In the genomic region with DNA sequence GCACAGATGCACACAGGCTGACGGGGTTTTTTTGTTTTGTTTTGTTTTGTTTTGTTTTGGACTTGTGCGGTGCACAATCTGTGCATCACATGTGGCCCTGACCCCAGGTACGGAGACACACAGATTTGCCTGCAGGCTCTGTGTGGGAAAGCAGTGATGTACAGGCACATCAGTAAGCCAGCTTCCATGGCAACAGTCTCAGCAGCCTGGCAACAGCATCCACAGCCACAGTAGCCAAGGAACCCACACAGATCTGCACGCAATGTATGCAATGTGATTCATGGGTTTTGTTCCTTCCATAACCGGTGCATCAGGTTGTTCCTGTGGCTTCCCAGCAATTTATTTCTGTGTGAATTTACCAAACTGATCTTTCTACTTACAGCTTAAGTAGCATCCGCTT, we compare ENCODE assay signal across 15 mouse cellular contexts. TPM values are rescaled to one million over a fixed set of nuclear protein-coding genes. Genes with fewer than 3 reads are reported as not detected.
DNase-seq lines count a peak whose midpoint lies in the region; ATAC-seq and TF ChIP-seq lines count a peak whose summit lies in the region.
"Had no signal": no experiment of that assay in that cellular context is flagged by ENCODE, and none has a peak within 500 bp of the region (broad histone marks: within the 10 kb centered on the region; RNA-seq: fewer than 3 reads in every experiment).

No protein-coding gene starts in this region.

- H3K27me3 ChIP-seq in forebrain, embryonic 14.5 days (replicated peaks; ENCODE audit: control insufficient read depth, insufficient read depth, low read length): no peaks in the 10 kb centered on the region; the same call in 1 of the 2 replicates
- peaks cover 2% of the 10 kb centered on the region; the same call in 1 of the 2 replicates for H3K27me3 ChIP-seq in forebrain, embryonic 11.5 days (ENCODE audit: control insufficient read depth, insufficient read depth, low read length)
- no peaks in the 10 kb centered on the region for H3K27me3 ChIP-seq in hindbrain, embryonic 14.5 days (ENCODE audit: control insufficient read depth, insufficient read depth, low read length)
- peaks cover 38% of the 10 kb centered on the region for H3K27me3 ChIP-seq in liver, embryonic 12.5 days (replicated peaks)

- WGBS in forebrain, embryonic 14.5 days: 63% methylated on average over 6 of the region's 6 CpGs
- 76% methylated on average over 6 of the region's 6 CpGs for WGBS in forebrain, embryonic 11.5 days
- 37% methylated on average over 6 of the region's 6 CpGs for WGBS in hindbrain, embryonic 14.5 days
- 71% methylated on average over 6 of the region's 6 CpGs for WGBS in liver, embryonic 12.5 days (ENCODE audit: insufficient replicate concordance)

- H3K36me3 ChIP-seq in forebrain, embryonic 14.5 days (ENCODE audit: control insufficient read depth, insufficient read depth, low read length): no peaks in the 10 kb centered on the region
- H3K36me3 ChIP-seq in forebrain, embryonic 11.5 days (ENCODE audit: control insufficient read depth, insufficient read depth, low read length): no peaks in the 10 kb centered on the region
- no peaks in the 10 kb centered on the region for H3K36me3 ChIP-seq in hindbrain, embryonic 14.5 days (replicated peaks; ENCODE audit: control insufficient read depth, insufficient read depth)
- no peaks in the 10 kb centered on the region for H3K36me3 ChIP-seq in liver, embryonic 12.5 days
- H3K36me3 ChIP-seq: embryonic facial prominence, embryonic 12.5 days; liver, embryonic 13.5 days had no signal

- H3K4me1 ChIP-seq in forebrain, embryonic 14.5 days (ENCODE audit: control insufficient read depth, insufficient read depth, low read length): peaks cover 5% of the 10 kb centered on the region
- H3K4me1 ChIP-seq in forebrain, embryonic 11.5 days (replicated peaks; ENCODE audit: control insufficient read depth, insufficient read depth, low read length): no peaks in the 10 kb centered on the region
- H3K4me1 ChIP-seq in hindbrain, embryonic 14.5 days (replicated peaks; ENCODE audit: control insufficient read depth, insufficient read depth, low read length): peaks cover 25% of the 10 kb centered on the region
- H3K4me1 ChIP-seq in liver, embryonic 12.5 days: no peaks in the 10 kb centered on the region

- H3K4me3 ChIP-seq in forebrain, embryonic 14.5 days (ENCODE audit: low read depth, low read length): no peak overlapping the region
- H3K4me3 ChIP-seq in forebrain, embryonic 11.5 days (ENCODE audit: low read depth, low read length): no peak overlapping the region
- H3K4me3 ChIP-seq in hindbrain, embryonic 14.5 days (replicated peaks; ENCODE audit: low read length): no peak overlapping the region
- H3K4me3 ChIP-seq in left cerebral cortex, adult 2 months: no peak overlapping the region
- no peak overlapping the region for H3K4me3 ChIP-seq in liver, embryonic 12.5 days
- H3K4me3 ChIP-seq: embryonic facial prominence, embryonic 12.5 days; liver, embryonic 13.5 days had no signal

- H3K9ac ChIP-seq in forebrain, embryonic 14.5 days (ENCODE audit: low read length): no peak overlapping the region
- H3K9ac ChIP-seq in forebrain, embryonic 11.5 days (ENCODE audit: low read length): no peak overlapping the region
- no peak overlapping the region for H3K9ac ChIP-seq in hindbrain, embryonic 14.5 days
- no peak overlapping the region for H3K9ac ChIP-seq in liver, embryonic 12.5 days
- H3K9ac ChIP-seq: embryonic facial prominence, embryonic 12.5 days; liver, embryonic 13.5 days had no signal

- intact Hi-C loops in left cerebral cortex, adult 2 months (cut with DNase I): loop anchor here (2.0 to 5.0 kb wide), 7 partner anchors 111 to 1294 kb away; a partner anchor contains a TSS

- H3K9me3 ChIP-seq in forebrain, embryonic 14.5 days (replicated peaks; ENCODE audit: control insufficient read depth, low read length): no peaks in the 10 kb centered on the region
- H3K9me3 ChIP-seq in forebrain, embryonic 11.5 days (ENCODE audit: control insufficient read depth, low read length): no peaks in the 10 kb centered on the region
- no peaks in the 10 kb centered on the region for H3K9me3 ChIP-seq in hindbrain, embryonic 14.5 days (ENCODE audit: control insufficient read depth, low read length)
- no peaks in the 10 kb centered on the region for H3K9me3 ChIP-seq in liver, embryonic 12.5 days (replicated peaks)
- H3K9me3 ChIP-seq: embryonic facial prominence, embryonic 12.5 days; liver, embryonic 13.5 days had no signal

- no peak overlapping the region for H3K4me2 ChIP-seq in forebrain, embryonic 14.5 days (ENCODE audit: low read length)
- no peak overlapping the region for H3K4me2 ChIP-seq in forebrain, embryonic 11.5 days (ENCODE audit: low read depth, low read length, severe bottlenecking)
- H3K4me2 ChIP-seq in hindbrain, embryonic 14.5 days (replicated peaks): no peak overlapping the region
- no peak overlapping the region for H3K4me2 ChIP-seq in liver, embryonic 12.5 days
- H3K4me2 ChIP-seq: embryonic facial prominence, embryonic 12.5 days; liver, embryonic 13.5 days had no signal

- no peak for TF ChIP-seq CTCF in left cerebral cortex, adult 2 months (IDR thresholded peaks at IDR 0.05)

- ATAC-seq in forebrain, embryonic 14.5 days: peak; percentile 43; the same call in 1 of the 2 replicates
- no peak for ATAC-seq in forebrain, embryonic 11.5 days (replicated peaks; ENCODE audit: low FRiP score)
- ATAC-seq in hindbrain, embryonic 14.5 days (ENCODE audit: low FRiP score): no peak
- no peak for ATAC-seq in liver, embryonic 12.5 days
- ATAC-seq in granulocyte monocyte progenitor cell, adult 5-6 weeks (replicated peaks; ENCODE audit: poor library complexity, severe bottlenecking): no peak

- DNase-seq in forebrain, embryonic 14.5 days (ENCODE audit: low spot score): peak; percentile 76
- DNase-seq in forebrain, embryonic 11.5 days (ENCODE audit: low spot score): no peak
- peak; percentile 56 for DNase-seq in hindbrain, embryonic 14.5 days (ENCODE audit: low spot score)
- peak; percentile 72 for DNase-seq in left cerebral cortex, adult 2 months (ENCODE audit: extremely low spot score in 1 of 2, low spot score in 2 of 2)
- DNase-seq in right cerebral cortex, adult 2 months (ENCODE audit: low spot score in 2 of 2): peak; percentile 80 to 87
- DNase-seq in adrenal gland, postnatal 14 days: no peak
- DNase-seq: gastrocnemius, postnatal 14 days; heart, postnatal 10 days; liver, embryonic 13.5 days had no signal

- no peak overlapping the region; the same call in 1 of the 2 replicates for H3K27ac ChIP-seq in forebrain, embryonic 14.5 days (ENCODE audit: low read depth, low read length)
- no peak overlapping the region for H3K27ac ChIP-seq in forebrain, embryonic 11.5 days (ENCODE audit: low read depth, low read length)
- peak overlapping the region; percentile 86 for H3K27ac ChIP-seq in hindbrain, embryonic 14.5 days
- peak overlapping the region; percentile 87 for H3K27ac ChIP-seq in left cerebral cortex, adult 2 months
- H3K27ac ChIP-seq in liver, embryonic 12.5 days: no peak overlapping the region
- H3K27ac ChIP-seq: embryonic facial prominence, embryonic 12.5 days; kidney, postnatal 0 days; liver, embryonic 13.5 days had no signal

RNA-seq across cellular contexts. Expression of a gene that starts 5.6 kb away (rescaled TPM):
- not detected in 2 replicates for polyA plus RNA-seq in forebrain, embryonic 14.5 days (2014; fragmentation: Nextera tagmentation; extraction: Ambion mirVana)
- not detected in 2 replicates for polyA plus RNA-seq in forebrain, embryonic 11.5 days (2014; fragmentation: Nextera tagmentation; extraction: Ambion mirVana)
- polyA plus RNA-seq in hindbrain, embryonic 14.5 days (2014; fragmentation: Nextera tagmentation; extraction: Ambion mirVana): 0.37 TPM in 1 of 2 replicates, not detected in the other
- 1 to 10 TPM in 1 of 2 experiments, under 1 TPM in 1; 1.00 to 1.2 TPM for total RNA-seq in left cerebral cortex, adult 2 months (2021)
- polyA plus RNA-seq in liver, embryonic 12.5 days (2016; fragmentation: Nextera tagmentation; extraction: Ambion mirVana): not detected in 2 replicates
- total RNA-seq in adrenal gland, postnatal 14 days (2021): not detected in 2 replicates
- not detected in 2 replicates for total RNA-seq in granulocyte monocyte progenitor cell, adult 5-6 weeks (2014; fragmentation: Nextera tagmentation)
- total RNA-seq in granulocyte monocyte progenitor cell, adult 5-6 weeks (2017): not detected in 2 replicates
- total RNA-seq: ES-E14; gastrocnemius, postnatal 14 days; heart, postnatal 10 days had no signal
- polyA plus RNA-seq: embryonic facial prominence, embryonic 12.5 days; kidney, postnatal 0 days; liver, embryonic 13.5 days; urinary bladder, adult 2 months had no signal

RNA-seq across cellular contexts. Expression of a gene that starts 35.2 kb away (rescaled TPM):
- polyA plus RNA-seq in forebrain, embryonic 14.5 days (2014; fragmentation: Nextera tagmentation; extraction: Ambion mirVana): 0.33 and 0.56 TPM in 2 replicates
- not detected in 2 replicates for polyA plus RNA-seq in forebrain, embryonic 11.5 days (2014; fragmentation: Nextera tagmentation; extraction: Ambion mirVana)
- 0.87 and 1.1 TPM in 2 replicates for polyA plus RNA-seq in hindbrain, embryonic 14.5 days (2014; fragmentation: Nextera tagmentation; extraction: Ambion mirVana)
- total RNA-seq in left cerebral cortex, adult 2 months (2021): under 1 TPM; 0.63 to 0.65 TPM
- 17.3 and 18.0 TPM in 2 replicates for polyA plus RNA-seq in liver, embryonic 12.5 days (2016; fragmentation: Nextera tagmentation; extraction: Ambion mirVana)
- 2.3 and 7.7 TPM in 2 replicates for total RNA-seq in adrenal gland, postnatal 14 days (2021)
- total RNA-seq in granulocyte monocyte progenitor cell, adult 5-6 weeks (2014; fragmentation: Nextera tagmentation): not detected in 2 replicates
- 0.62 TPM in 1 of 2 replicates, not detected in the other for total RNA-seq in granulocyte monocyte progenitor cell, adult 5-6 weeks (2017)

RNA-seq across cellular contexts. Expression of a gene that starts 35.8 kb away (rescaled TPM):
- not detected in 2 replicates for polyA plus RNA-seq in forebrain, embryonic 14.5 days (2014; fragmentation: Nextera tagmentation; extraction: Ambion mirVana)
- polyA plus RNA-seq in forebrain, embryonic 11.5 days (2014; fragmentation: Nextera tagmentation; extraction: Ambion mirVana): 0.21 and 0.31 TPM in 2 replicates
- 0.13 TPM in 1 of 2 replicates, not detected in the other for polyA plus RNA-seq in hindbrain, embryonic 14.5 days (2014; fragmentation: Nextera tagmentation; extraction: Ambion mirVana)
- 1 to 10 TPM in 1 of 2 experiments, under 1 TPM in 1; 0.97 to 1.1 TPM for total RNA-seq in left cerebral cortex, adult 2 months (2021)
- polyA plus RNA-seq in liver, embryonic 12.5 days (2016; fragmentation: Nextera tagmentation; extraction: Ambion mirVana): not detected in 2 replicates
- total RNA-seq in adrenal gland, postnatal 14 days (2021): 0.22 and 0.26 TPM in 2 replicates
- not detected in 2 replicates for total RNA-seq in granulocyte monocyte progenitor cell, adult 5-6 weeks (2014; fragmentation: Nextera tagmentation)
- total RNA-seq in granulocyte monocyte progenitor cell, adult 5-6 weeks (2017): 0.34 and 0.62 TPM in 2 replicates
- polyA plus RNA-seq: kidney, postnatal 0 days; urinary bladder, adult 2 months had no signal

RNA-seq across cellular contexts. Expression of a gene that starts 47.8 kb away (rescaled TPM):
- polyA plus RNA-seq in forebrain, embryonic 14.5 days (2014; fragmentation: Nextera tagmentation; extraction: Ambion mirVana): 690 and 790 TPM in 2 replicates
- 626 and 751 TPM in 2 replicates for polyA plus RNA-seq in forebrain, embryonic 11.5 days (2014; fragmentation: Nextera tagmentation; extraction: Ambion mirVana)
- 558 and 621 TPM in 2 replicates for polyA plus RNA-seq in hindbrain, embryonic 14.5 days (2014; fragmentation: Nextera tagmentation; extraction: Ambion mirVana)
- 100 to 1,000 TPM; 246 to 270 TPM for total RNA-seq in left cerebral cortex, adult 2 months (2021)
- polyA plus RNA-seq in liver, embryonic 12.5 days (2016; fragmentation: Nextera tagmentation; extraction: Ambion mirVana): 751 and 752 TPM in 2 replicates
- total RNA-seq in adrenal gland, postnatal 14 days (2021): 309 and 416 TPM in 2 replicates
- 3,179 and 3,718 TPM in 2 replicates for total RNA-seq in granulocyte monocyte progenitor cell, adult 5-6 weeks (2014; fragmentation: Nextera tagmentation)
- 5,371 and 5,776 TPM in 2 replicates for total RNA-seq in granulocyte monocyte progenitor cell, adult 5-6 weeks (2017)

Comparison
In these comparisons a context has a peak if more than half of its experiments do, and no peak if none do; other contexts are left out.
1. DNase-seq: peak in forebrain, embryonic 14.5 days (single experiment), hindbrain, embryonic 14.5 days (single experiment), left cerebral cortex, adult 2 months (2 of 2) and right cerebral cortex, adult 2 months (2 of 2); none in forebrain, embryonic 11.5 days (single experiment) and adrenal gland, postnatal 14 days (single experiment).
2. H3K27ac ChIP-seq: peak in hindbrain, embryonic 14.5 days (single experiment) and left cerebral cortex, adult 2 months (single experiment); none in forebrain, embryonic 14.5 days (single experiment), forebrain, embryonic 11.5 days (single experiment) and liver, embryonic 12.5 days (single experiment).